Mouse (Mus musculus) megakaryocyte, embryonic 14.5 days (primary cell): Measurements from ENCODE around the gene Lhpp.

Source experiments
- FLI1 ChIP-seq: IDR thresholded peaks from 2 replicates; pipeline ENCODE4 v1.6.1; 2012; ENCODE audit warnings: low read length, inconsistent platforms, mixed read lengths
- GATA1 ChIP-seq: IDR thresholded peaks from 3 replicates; pipeline ENCODE4 v1.6.1; 2012; ENCODE audit warnings: mixed read lengths, low read length, inconsistent platforms, borderline replicate concordance

GRCm38 (mm10) chr7:132729093-132729831 is 118.8 kb downstream of the Lhpp start:
- TF ChIP-seq GATA1, result no peak
- TF ChIP-seq FLI1, result no peak
